Mouse (Mus musculus): Measurements from ENCODE around the gene Setx. TPM values are rescaled to one million over a fixed set of nuclear protein-coding genes. Genes with fewer than 3 reads are reported as not detected.
"Not testable (repeated sequence)": the region's sequence is repeated elsewhere in the genome, so short reads cannot be mapped to it uniquely, and the experiment has no call there.

Gene Setx
- polyA plus RNA-seq, 1 experiment from 2014 or later = 6.5 TPM

DNA sequence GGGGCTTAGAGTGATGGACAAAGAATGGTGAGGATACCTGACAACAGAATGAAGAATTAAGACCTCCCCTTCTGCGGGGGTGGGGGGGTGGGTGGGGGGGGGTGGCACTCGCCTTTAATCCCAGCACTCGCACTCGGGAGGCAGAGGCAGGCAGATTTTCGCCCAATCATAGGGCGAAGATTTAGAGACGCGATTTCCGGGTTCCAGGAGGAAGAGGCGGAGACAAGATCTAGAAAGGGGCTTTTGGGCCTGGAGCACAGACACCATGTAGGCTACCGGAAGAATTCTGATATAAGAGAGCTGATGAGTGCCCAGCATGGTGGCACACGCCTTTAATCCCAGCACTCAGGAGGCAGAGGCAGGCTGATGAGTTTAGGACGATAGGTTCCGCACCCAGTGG is 24.3 kb upstream of the Setx start:
- no peak overlapping the region for H3K9ac ChIP-seq
- H3K36me3 ChIP-seq = no peaks in the 10 kb centered on the region

GRCm38 (mm10) chr2:29100822-29101534 is 23.0 kb upstream of the Setx start:
- H3K4me2 ChIP-seq (replicated peaks) = no peak overlapping the region
- H3K4me1 ChIP-seq = no peaks in the 10 kb centered on the region
- H3K4me3 ChIP-seq (replicated peaks) = no peak overlapping the region
- no peaks in the 10 kb centered on the region for H3K27me3 ChIP-seq
- no peak overlapping the region for H3K27ac ChIP-seq (replicated peaks)
- no peaks in the 10 kb centered on the region for H3K36me3 ChIP-seq
- H3K9me3 ChIP-seq (replicated peaks) = no peaks in the 10 kb centered on the region
- no peak for ATAC-seq (ENCODE audit: insufficient number of reproducible peaks, low FRiP score, low TSS enrichment, low read depth)
- 71% methylated on average over 7 of the region's 7 CpGs for WGBS
- no peak overlapping the region for H3K9ac ChIP-seq

More for the DNA sequence above, 24.3 kb upstream of the Setx start:
- H3K4me1 ChIP-seq = no peaks in the 10 kb centered on the region
- H3K4me3 ChIP-seq (replicated peaks) = no peak overlapping the region
- 87% methylated on average over 14 of the region's 14 CpGs for WGBS
- H3K4me2 ChIP-seq (replicated peaks) = no peak overlapping the region
- ATAC-seq (ENCODE audit: insufficient number of reproducible peaks, low FRiP score, low TSS enrichment, low read depth) = no peak
- no peaks in the 10 kb centered on the region for H3K9me3 ChIP-seq (replicated peaks)
- no peaks in the 10 kb centered on the region for H3K27me3 ChIP-seq
- no peak overlapping the region for H3K27ac ChIP-seq (replicated peaks)

DNA sequence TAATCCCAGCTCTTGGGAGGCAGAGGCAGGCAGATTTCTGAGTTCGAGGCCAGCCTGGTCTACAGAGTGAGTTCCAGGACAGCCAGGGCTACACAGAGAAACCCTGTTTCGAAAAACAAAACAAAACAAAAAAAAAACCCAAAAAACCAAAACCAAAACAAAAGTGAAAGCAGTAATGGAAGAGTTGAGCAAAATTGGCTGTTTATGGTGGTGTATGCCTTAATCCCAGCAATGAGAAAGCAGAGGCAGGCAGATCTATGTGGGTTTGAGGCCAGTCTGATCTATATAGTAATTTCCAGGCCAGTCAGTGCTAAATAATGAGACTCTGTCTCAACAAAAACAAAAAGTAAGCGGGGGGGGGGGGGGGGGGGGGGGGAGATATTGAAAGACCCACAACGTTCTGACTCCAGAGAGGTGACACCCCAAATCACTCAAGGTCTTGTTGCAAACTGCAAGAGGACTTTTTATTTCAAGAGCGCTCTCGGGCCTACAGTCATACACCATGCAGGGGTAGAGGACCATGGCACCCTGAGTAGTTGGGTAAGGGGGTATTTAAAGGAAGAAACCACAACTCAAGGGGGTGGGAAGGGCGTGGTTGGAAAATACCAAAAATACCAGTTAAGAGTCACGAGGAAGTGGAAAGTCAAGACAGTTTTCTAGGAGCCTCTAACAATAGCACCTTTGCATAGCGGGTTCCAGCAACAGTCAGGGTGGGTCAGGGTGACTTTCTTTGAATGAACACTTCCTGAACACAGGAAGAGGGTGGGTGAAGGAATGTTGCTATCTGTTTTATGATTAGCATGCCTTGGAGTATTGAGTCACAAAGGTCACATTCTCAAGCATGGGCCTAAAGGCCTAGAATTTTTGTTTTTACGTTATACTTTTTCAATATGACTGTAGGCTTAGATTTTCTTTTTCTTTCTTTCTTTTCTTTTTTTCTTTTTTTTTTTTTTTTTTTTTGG is 21.3 kb upstream of the Setx start:
- H3K27ac ChIP-seq (replicated peaks); H3K4me1 ChIP-seq; ATAC-seq (ENCODE audit: insufficient number of reproducible peaks, low FRiP score, low TSS enrichment, low read depth); H3K4me3 ChIP-seq (replicated peaks); H3K9ac ChIP-seq; H3K9me3 ChIP-seq (replicated peaks); H3K4me2 ChIP-seq (replicated peaks); H3K27me3 ChIP-seq; H3K36me3 ChIP-seq: not testable (repeated sequence)
- WGBS = 79% methylated on average over 10 of the region's 10 CpGs

DNA sequence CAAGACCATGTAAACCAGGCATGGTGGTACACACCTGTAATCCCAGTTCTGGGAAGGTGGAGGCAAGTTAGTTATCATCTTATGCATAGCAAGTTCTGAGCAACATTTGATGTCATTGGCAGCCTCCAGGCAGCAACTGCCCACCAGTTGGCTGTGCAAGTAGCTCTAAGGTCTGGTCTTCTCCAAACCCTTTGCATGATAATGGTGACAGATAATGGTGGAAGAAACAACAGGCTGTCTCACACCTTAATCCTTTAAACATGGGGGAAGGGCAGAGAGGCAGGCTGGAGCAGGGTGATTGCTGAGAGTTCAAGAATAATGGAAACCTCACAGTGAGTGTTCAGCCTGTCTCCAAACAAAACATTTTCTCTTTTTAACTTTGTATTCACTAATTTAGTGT is 3.0 kb upstream of the Setx start:
- Histone ChIP-seq H3K36me3 (no peaks in the 10 kb centered on the region), H3K4me1 (peaks cover 1% of the 10 kb centered on the region; the same call in 1 of the 2 replicates), H3K9ac (no peak overlapping the region), H3K27me3 (no peaks in the 10 kb centered on the region), H3K9me3 (replicated peaks) (no peaks in the 10 kb centered on the region), H3K4me2 (replicated peaks) (no peak overlapping the region), H3K27ac (replicated peaks) (no peak overlapping the region), H3K4me3 (replicated peaks) (no peak overlapping the region)
- ATAC-seq (ENCODE audit: insufficient number of reproducible peaks, low FRiP score, low TSS enrichment, low read depth) = no peak

- Histone ChIP-seq H3K4me2 (replicated peaks) (no peak overlapping the region), H3K27ac (replicated peaks) (no peak overlapping the region), H3K27me3 (no peaks in the 10 kb centered on the region), H3K9ac (no peak overlapping the region), H3K9me3 (replicated peaks) (no peaks in the 10 kb centered on the region), H3K4me1 (peaks cover 8% of the 10 kb centered on the region; the same call in 1 of the 2 replicates), H3K4me3 (replicated peaks) (no peak overlapping the region), H3K36me3 (no peaks in the 10 kb centered on the region)
- no peak for ATAC-seq (ENCODE audit: insufficient number of reproducible peaks, low FRiP score, low TSS enrichment, low read depth)
- 82% methylated on average over 3 of the region's 3 CpGs for WGBS
Observed at GRCm38 (mm10) chr2:29122446-29122845, 1.5 kb upstream of the Setx start.

DNA sequence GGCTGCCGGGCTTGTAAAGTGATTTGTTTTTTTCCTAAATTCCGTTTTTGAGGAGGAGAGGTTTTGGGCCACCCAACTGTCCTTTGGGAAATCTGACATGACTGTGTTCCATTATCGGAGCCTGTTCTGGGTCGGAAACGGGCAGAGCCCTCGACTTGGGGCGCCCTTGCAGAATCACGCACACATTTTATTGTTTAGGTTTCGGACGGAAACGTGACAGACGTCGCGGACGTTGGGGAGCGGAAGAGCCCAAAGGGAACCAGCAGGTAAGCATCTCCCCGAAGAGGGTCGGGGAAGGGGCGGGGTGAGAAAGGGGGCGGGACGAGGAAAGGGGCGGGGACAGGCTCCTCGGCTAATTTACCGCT is 572 bp downstream of the Setx start:
- peaks cover 8% of the 10 kb centered on the region; the same call in 1 of the 2 replicates for H3K4me1 ChIP-seq
- WGBS = under 1% methylated on average over 24 of the region's 24 CpGs
- peak overlapping the region; percentile 95 for H3K27ac ChIP-seq (replicated peaks)
- peaks cover 12% of the 10 kb centered on the region for H3K36me3 ChIP-seq
- peak overlapping the region; percentile 72 for H3K4me2 ChIP-seq (replicated peaks)
- ATAC-seq (ENCODE audit: insufficient number of reproducible peaks, low FRiP score, low TSS enrichment, low read depth) = no peak
- no peaks in the 10 kb centered on the region for H3K9me3 ChIP-seq (replicated peaks)
- peak overlapping the region; percentile 87 for H3K4me3 ChIP-seq (replicated peaks)
- H3K27me3 ChIP-seq = no peaks in the 10 kb centered on the region
- H3K9ac ChIP-seq = peak overlapping the region; percentile 10; the same call in 1 of the 2 replicates

- under 1% methylated on average over 81 of the region's 81 CpGs for WGBS
- peaks cover 18% of the 10 kb centered on the region for H3K36me3 ChIP-seq
- H3K4me1 ChIP-seq = peaks cover 8% of the 10 kb centered on the region; the same call in 1 of the 2 replicates
- peak overlapping the region; percentile 72 for H3K4me2 ChIP-seq (replicated peaks)
- peak overlapping the region; percentile 84 for H3K9ac ChIP-seq
- H3K9me3 ChIP-seq (replicated peaks) = no peaks in the 10 kb centered on the region
- no peaks in the 10 kb centered on the region for H3K27me3 ChIP-seq
- H3K4me3 ChIP-seq (replicated peaks) = peak overlapping the region; percentile 87
- ATAC-seq (ENCODE audit: insufficient number of reproducible peaks, low FRiP score, low TSS enrichment, low read depth) = peak; percentile 98
- peak overlapping the region; percentile 95 for H3K27ac ChIP-seq (replicated peaks)
Observed at GRCm38 (mm10) chr2:29124936-29125701, 1.1 kb downstream of the Setx start.

DNA sequence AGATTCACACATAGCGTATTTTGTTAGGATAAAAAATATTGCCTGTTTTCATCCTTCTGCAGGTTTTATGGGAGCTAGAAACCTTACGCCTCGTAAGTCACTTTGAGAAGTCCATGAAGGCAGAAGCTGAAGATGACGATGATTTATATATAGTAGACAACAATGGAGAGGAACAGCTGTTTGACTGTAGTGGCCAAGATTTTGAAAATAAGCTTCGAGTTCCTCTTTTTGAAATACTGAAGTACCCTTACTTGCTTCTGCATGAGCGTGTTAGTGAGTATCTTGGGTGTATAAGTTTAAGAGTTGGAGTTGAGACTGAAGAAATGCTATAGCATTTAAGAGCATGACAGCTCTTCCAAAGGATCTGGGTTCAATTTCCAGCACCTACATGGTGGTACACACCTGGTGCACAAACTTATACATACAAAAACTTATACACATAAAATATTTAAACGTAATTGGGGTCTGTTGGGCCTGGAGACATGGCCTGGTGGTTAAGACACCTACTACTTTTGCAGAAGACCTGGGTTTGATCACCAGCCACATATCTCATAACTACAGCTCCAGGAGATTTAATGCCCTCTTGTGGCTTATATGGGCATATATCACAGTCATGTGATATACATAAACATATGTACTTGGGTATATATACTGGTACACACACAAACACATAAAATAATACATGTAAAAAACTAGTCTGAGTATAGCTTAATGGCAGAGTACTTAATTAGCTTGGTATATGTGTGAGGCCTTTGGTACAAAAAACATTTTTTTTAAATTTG is 6.3 kb downstream of the Setx start:
- 94% methylated on average over 7 of the region's 7 CpGs for WGBS
- no peak for ATAC-seq (ENCODE audit: insufficient number of reproducible peaks, low FRiP score, low TSS enrichment, low read depth)
- Histone ChIP-seq H3K4me1 (peaks cover 8% of the 10 kb centered on the region; the same call in 1 of the 2 replicates), H3K27ac (replicated peaks) (no peak overlapping the region), H3K36me3 (peaks cover 47% of the 10 kb centered on the region), H3K4me2 (replicated peaks) (no peak overlapping the region), H3K4me3 (replicated peaks) (no peak overlapping the region), H3K9me3 (replicated peaks) (no peaks in the 10 kb centered on the region), H3K27me3 (no peaks in the 10 kb centered on the region), H3K9ac (no peak overlapping the region)

DNA sequence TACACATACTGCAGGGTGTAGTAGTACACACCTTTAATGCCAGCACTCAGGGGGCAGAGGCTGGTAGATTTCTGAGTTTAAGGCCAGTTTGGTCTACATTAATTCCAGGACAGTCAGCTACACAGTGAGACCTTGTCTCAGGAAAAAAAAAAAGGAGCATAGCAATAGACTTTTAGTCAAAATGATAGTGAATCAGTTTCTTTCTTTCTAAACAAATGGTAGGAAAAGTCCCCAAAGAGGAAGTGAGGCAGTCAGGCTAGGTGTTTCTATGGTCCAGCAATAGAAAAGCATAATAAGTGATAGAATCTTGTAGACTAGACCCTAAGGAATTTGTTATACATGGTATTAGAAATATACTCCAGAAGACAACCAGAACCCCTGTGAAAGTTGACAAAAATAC is 11.2 kb downstream of the Setx start:
- Histone ChIP-seq H3K27me3 (no peaks in the 10 kb centered on the region), H3K9me3 (replicated peaks) (no peaks in the 10 kb centered on the region), H3K4me1 (no peaks in the 10 kb centered on the region), H3K27ac (replicated peaks) (no peak overlapping the region), H3K4me2 (replicated peaks) (no peak overlapping the region), H3K4me3 (replicated peaks) (no peak overlapping the region), H3K36me3 (peaks cover 51% of the 10 kb centered on the region), H3K9ac (no peak overlapping the region)
- ATAC-seq (ENCODE audit: insufficient number of reproducible peaks, low FRiP score, low TSS enrichment, low read depth) = no peak

GRCm38 (mm10) chr2:29151941-29152340 is 28.0 kb downstream of the Setx start:
- no peak overlapping the region for H3K27ac ChIP-seq (replicated peaks)
- H3K9ac ChIP-seq = no peak overlapping the region
- H3K4me1 ChIP-seq = no peaks in the 10 kb centered on the region
- no peaks in the 10 kb centered on the region for H3K27me3 ChIP-seq
- H3K4me3 ChIP-seq (replicated peaks) = no peak overlapping the region
- ATAC-seq (ENCODE audit: insufficient number of reproducible peaks, low FRiP score, low TSS enrichment, low read depth) = no peak
- no peak overlapping the region for H3K4me2 ChIP-seq (replicated peaks)
- no peaks in the 10 kb centered on the region for H3K9me3 ChIP-seq (replicated peaks)
- H3K36me3 ChIP-seq = peaks cover 70% of the 10 kb centered on the region
- WGBS = 78% methylated on average over 2 of the region's 2 CpGs

Data from embryonic facial prominence, embryonic 15.5 days (tissue).